Mouse (Mus musculus) cerebellum, postnatal 36 days (tissue): ENCODE results near the gene Dcaf17.

ENCODE experiments used
- DNase-seq, 2 experiments: peaks; one replicate each; pipeline ENCODE4 v3.0.0; 2021 to 2022; ENCODE audit warnings: mixed read lengths in 2 of 2

The Dcaf17 gene

GRCm38 (mm10) chr2:71122268-71123029 lies 67.3 kb downstream of the Dcaf17 start:
- no peak for DNase-seq

- no peak for DNase-seq
These were observed 68.5 kb downstream of the Dcaf17 start for GRCm38 (mm10) chr2:71123591-71123990.

GRCm38 (mm10) chr2:71127779-71128534 lies 72.8 kb downstream of the Dcaf17 start:
- DNase-seq, result no peak

GRCm38 (mm10) chr2:71130366-71130765 lies 75.2 kb downstream of the Dcaf17 start:
- no peak for DNase-seq

- no peak for DNase-seq
These were observed 76.9 kb downstream of the Dcaf17 start for GRCm38 (mm10) chr2:71131866-71132496.

GRCm38 (mm10) chr2:71134041-71134505 lies 78.9 kb downstream of the Dcaf17 start:
- DNase-seq, result no peak

GRCm38 (mm10) chr2:71134836-71135235 lies 79.7 kb downstream of the Dcaf17 start:
- DNase-seq, result no peak

- no peak for DNase-seq
These were observed 85.5 kb downstream of the Dcaf17 start for GRCm38 (mm10) chr2:71140622-71141021.

GRCm38 (mm10) chr2:71142410-71142809 lies 87.3 kb downstream of the Dcaf17 start:
- no peak for DNase-seq

GRCm38 (mm10) chr2:71145853-71146252 lies 90.7 kb downstream of the Dcaf17 start:
- no peak for DNase-seq

GRCm38 (mm10) chr2:71146266-71146665 lies 91.1 kb downstream of the Dcaf17 start:
- no peak for DNase-seq

- no peak for DNase-seq
These were observed 92.7 kb downstream of the Dcaf17 start for GRCm38 (mm10) chr2:71147816-71148215.
